Mouse (Mus musculus) olfactory bulb, adult 2 months (tissue): ENCODE data around the gene Phlda1.

Experiments used
- CTCF ChIP-seq: fragments of 200-500 bp; IDR thresholded peaks from 2 replicates; pipeline ENCODE4 v1.5.1; 2012; ENCODE audit warnings: low read depth, mild to moderate bottlenecking, low read length, moderate library complexity; ENCODE audit not compliant: insufficient read depth
- POLR2A ChIP-seq: fragments of 200-500 bp; IDR thresholded peaks from 2 replicates; pipeline ENCODE4 v1.6.1; 2012; ENCODE audit warnings: mild to moderate bottlenecking, low read depth, low read length, moderate library complexity; ENCODE audit not compliant: insufficient read depth

DNA sequence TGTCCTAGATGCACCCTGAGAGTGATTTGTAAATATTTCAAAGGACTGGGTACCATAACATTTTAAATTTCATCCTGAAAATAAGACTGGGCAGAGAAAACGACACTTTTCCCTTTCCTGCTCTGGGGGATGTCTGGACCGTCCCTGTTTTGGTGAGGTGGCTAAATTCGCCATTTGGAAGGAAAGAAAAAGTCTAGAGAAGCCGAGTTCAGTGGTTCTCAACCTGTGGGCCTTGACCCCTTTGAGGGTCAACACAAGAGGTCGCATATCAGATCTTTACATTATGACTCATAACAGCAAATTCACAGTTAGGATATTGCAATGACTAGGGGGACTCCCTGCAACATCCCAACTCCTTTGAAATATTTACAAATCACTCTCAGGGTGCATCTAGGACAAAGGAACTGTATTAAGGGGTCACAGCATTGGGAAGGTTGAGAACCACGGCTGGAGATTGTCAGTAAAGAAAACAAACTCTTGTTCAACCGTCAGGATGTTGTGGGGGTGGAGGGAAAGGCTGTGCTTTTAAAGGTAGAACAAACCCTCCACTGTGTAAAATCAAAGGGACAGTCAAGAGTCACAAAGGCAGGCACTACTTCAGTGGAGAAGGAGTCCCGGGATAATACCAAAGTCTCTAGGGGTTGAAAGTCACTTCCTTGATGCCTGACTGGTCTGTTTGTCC lies 3.2 kb downstream of the Phlda1 start:
- no peak for TF ChIP-seq POLR2A
- TF ChIP-seq CTCF = no peak
